Mouse (Mus musculus) cerebellum, adult 11-12 months (tissue): ENCODE data around the gene Olfr1474.
"Not testable (repeated sequence)": the region's sequence is repeated elsewhere in the genome, so short reads cannot be mapped to it uniquely, and the experiment has no call there.

ENCODE experiments used
- DNase-seq: peaks from one replicate; pipeline ENCODE4 v3.0.0; 2022

Olfr1474 gene

GRCm38 (mm10) chr19:13469265-13469664 lies at the start of gene Olfr1474:
Gene Olfr1474, plus strand, starts transcription at chr19:13469565.
- not testable (repeated sequence) for DNase-seq

- DNase-seq: not testable (repeated sequence)
Measured at GRCm38 (mm10) chr19:13443109-13443508, 26.3 kb upstream of the Olfr1474 start, which contains the start of gene Olfr1471. Gene Olfr1471, plus strand, starts transcription at chr19:13443409.

- no peak for DNase-seq
Measured at GRCm38 (mm10) chr19:13455986-13456385, 13.4 kb upstream of the Olfr1474 start, which contains the start of gene Olfr1472. Gene Olfr1472, minus strand, starts transcription at chr19:13456086.

GRCm38 (mm10) chr19:13480096-13480495 lies 10.7 kb downstream of the Olfr1474 start, which contains the start of gene Olfr1475:
Gene Olfr1475, minus strand, starts transcription at chr19:13480196.
- DNase-seq: no peak

GRCm38 (mm10) chr19:13500246-13500645 lies 30.9 kb downstream of the Olfr1474 start, which contains the start of gene Olfr1477:
Gene Olfr1477, plus strand, starts transcription at chr19:13500546.
- no peak for DNase-seq
